Mouse (Mus musculus): ENCODE results near the gene Tlr9.

DNA sequence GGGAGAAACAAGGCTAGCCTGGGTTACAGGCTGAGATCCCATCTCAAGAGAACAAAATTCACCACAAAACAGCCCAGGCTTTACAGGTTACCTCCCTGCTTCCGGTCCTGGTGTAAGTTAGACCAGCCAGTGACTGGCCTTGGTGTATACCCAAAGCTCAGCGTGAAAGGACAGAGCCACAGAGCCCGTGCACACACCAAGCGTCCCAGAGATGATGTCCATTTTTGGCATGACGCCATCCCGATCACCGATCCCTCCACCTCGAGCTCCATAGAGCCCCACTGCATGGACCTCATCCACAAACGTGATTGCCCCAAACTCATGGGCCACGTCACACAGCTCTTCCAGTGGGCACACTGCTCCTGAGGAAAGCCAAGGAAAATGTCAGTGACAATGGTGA, 15.5 kb downstream of the Tlr9 start:
- TF ChIP-seq CTCF (IDR thresholded peaks at IDR 0.05) (no peak), EP300 (IDR thresholded peaks at IDR 0.05) (no peak)
